Mouse (Mus musculus) brain, embryonic 18.5 days (tissue): ENCODE data around the gene Omt2a.
"Not testable (repeated sequence)": the region's sequence is repeated elsewhere in the genome, so short reads cannot be mapped to it uniquely, and the experiment has no call there.

Experiments
- DNase-seq: peaks from one replicate; pipeline ENCODE4 v3.0.0-alpha.2; 2012; ENCODE audit warnings: low read depth, low spot score

The Omt2a gene

GRCm38 (mm10) chr9:78298232-78298631 is 16.4 kb downstream of the Omt2a start:
- DNase-seq = no peak

DNA sequence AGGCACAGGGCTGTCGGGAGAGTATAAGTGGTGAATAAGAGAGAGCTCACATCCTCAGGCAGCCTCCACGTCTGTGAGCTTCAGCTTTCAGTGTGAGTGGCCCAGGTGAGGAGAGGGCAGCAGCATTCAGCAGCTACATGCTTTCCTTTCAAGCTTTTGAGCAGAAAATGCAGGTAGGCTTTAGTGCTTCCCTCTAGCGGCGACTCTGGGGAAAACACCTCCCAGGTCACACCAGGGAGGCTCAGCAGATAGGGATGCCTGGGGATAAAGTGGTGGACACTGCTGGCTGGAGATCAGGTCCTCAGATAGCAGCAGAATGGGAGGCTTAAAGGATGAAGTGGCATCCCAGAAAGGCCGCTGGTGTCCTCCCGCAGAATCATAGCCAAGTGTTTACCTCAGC is 18.5 kb downstream of the Omt2a start:
- DNase-seq = not testable (repeated sequence)

DNA sequence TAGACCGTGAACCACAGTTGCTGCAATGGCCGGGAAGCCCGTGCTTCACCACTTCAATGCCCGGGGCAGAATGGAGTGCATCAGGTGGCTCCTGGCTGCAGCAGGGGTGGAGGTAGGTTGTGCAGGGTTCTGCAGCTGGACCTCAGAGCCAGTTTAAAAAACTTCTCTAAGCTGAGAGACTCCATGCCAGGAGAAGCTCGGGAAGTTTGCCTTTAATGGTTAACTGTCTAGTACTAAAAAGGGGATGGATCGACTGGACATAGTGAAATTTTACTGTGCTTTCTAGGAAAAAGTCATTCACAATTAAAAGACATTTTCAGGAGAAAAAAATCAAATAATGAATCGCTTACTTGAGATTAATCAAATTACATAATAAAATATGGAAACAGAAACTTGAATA is 19.8 kb downstream of the Omt2a start:
- not testable (repeated sequence) for DNase-seq

DNA sequence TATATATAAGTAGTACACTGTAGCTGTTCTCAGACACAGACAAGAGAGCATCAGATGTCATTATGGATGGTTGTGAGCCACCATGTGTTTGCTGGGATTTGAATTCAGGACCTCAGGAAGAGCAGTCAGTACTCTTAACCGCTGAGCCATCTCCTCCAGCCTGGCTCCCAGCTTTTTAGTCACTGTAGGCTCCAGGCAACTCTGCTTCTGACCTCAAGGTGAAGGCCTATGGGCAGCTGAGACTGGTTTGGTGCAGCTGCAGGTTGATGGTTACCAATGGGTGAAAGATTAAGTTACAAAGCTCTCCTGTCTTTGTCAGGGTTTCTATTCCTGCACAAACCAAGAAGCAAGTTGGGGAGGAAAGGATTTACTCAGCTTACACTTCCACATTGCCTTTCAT is 20.9 kb downstream of the Omt2a start:
- not testable (repeated sequence) for DNase-seq

GRCm38 (mm10) chr9:78292462-78292861 is 22.1 kb downstream of the Omt2a start:
- DNase-seq = not testable (repeated sequence)

- DNase-seq = not testable (repeated sequence)
These were observed 24.9 kb downstream of the Omt2a start, which contains the start of gene Gm10639 for GRCm38 (mm10) chr9:78289723-78290122. Gene Gm10639, plus strand, starts transcription at chr9:78289923.

- DNase-seq = not testable (repeated sequence)
These were observed 25.5 kb downstream of the Omt2a start for GRCm38 (mm10) chr9:78289063-78289462.

DNA sequence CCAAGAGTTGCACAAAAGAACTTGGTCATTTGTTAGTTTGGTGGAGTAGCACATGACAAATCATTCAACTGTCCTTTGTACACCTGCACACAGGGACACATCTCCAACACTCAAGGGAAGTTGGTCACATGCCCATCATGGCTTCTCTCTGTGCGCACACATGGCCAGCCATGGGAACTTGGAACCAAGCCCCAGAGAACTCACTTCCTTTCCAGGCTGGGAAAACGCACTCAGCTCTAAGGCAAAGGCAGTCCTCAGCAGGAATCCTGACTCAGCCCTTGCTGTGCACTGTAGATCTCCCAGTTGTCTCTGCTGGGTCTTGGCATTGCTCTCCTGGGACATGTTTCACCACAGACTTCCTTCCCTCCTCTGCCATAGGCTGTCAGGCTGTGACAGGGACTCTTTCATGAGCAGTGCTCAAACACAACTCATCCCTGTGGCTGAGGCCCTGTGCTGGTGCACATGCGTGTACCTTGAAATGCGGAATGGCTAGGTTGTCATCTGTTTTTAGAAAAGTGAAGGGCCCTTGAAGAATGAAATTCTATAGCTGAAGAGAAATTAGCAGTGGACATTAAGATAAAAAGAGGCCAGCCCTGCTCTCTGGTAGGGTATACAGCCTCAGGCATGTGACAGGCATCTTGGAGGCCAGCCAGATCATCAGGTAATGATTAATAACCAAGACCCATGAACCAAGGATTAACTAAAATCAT is 32.4 kb downstream of the Omt2a start:
- not testable (repeated sequence) for DNase-seq

- not testable (repeated sequence) for DNase-seq
These were observed 43.7 kb downstream of the Omt2a start for GRCm38 (mm10) chr9:78270945-78271344.
